Mouse (Mus musculus): ENCODE data around the gene Zfp748. TPM values are rescaled to one million over a fixed set of nuclear protein-coding genes. Genes with fewer than 3 reads are reported as not detected.

The Zfp748 gene
- polyA plus RNA-seq, 1 experiment from 2014 or later, result 17.7 TPM

Other genes starting within 250 kb of the Zfp748 start
- gene Zfp457, start 247.3 kb downstream of the Zfp748 start, polyA plus RNA-seq (2016; fragmentation: Nextera tagmentation; extraction: Ambion mirVana), result 0.41 and 0.71 TPM in 2 replicates
- 1.5 and 1.9 TPM in 2 replicates for gene Zfp595, start 221.3 kb downstream of the Zfp748 start, polyA plus RNA-seq (2016; fragmentation: Nextera tagmentation; extraction: Ambion mirVana)
- 0.84 TPM in 1 of 2 replicates, not detected in the other for gene Gm28044, start 193.3 kb downstream of the Zfp748 start, polyA plus RNA-seq (2016; fragmentation: Nextera tagmentation; extraction: Ambion mirVana)
- 0.94 and 0.98 TPM in 2 replicates for gene Zfp953, start 193.2 kb downstream of the Zfp748 start, polyA plus RNA-seq (2016; fragmentation: Nextera tagmentation; extraction: Ambion mirVana)
- gene Gm28041, start 178.1 kb downstream of the Zfp748 start, polyA plus RNA-seq (2016; fragmentation: Nextera tagmentation; extraction: Ambion mirVana), result 0.29 TPM in 1 of 2 replicates, not detected in the other
- gene Zfp456, start 178.0 kb downstream of the Zfp748 start, polyA plus RNA-seq (2016; fragmentation: Nextera tagmentation; extraction: Ambion mirVana), result 0.83 and 1.2 TPM in 2 replicates
- gene Zfp429, start 154.0 kb downstream of the Zfp748 start, polyA plus RNA-seq (2016; fragmentation: Nextera tagmentation; extraction: Ambion mirVana), result 2.9 and 4.3 TPM in 2 replicates
- gene Zfp459, start 132.4 kb downstream of the Zfp748 start, polyA plus RNA-seq (2016; fragmentation: Nextera tagmentation; extraction: Ambion mirVana), result 0.42 and 0.46 TPM in 2 replicates
- gene Zfp874a, start 102.2 kb downstream of the Zfp748 start, polyA plus RNA-seq (2016; fragmentation: Nextera tagmentation; extraction: Ambion mirVana), result 6.0 and 6.8 TPM in 2 replicates
- gene Zfp874b, start 69.6 kb downstream of the Zfp748 start, polyA plus RNA-seq (2016; fragmentation: Nextera tagmentation; extraction: Ambion mirVana), result 2.0 and 2.7 TPM in 2 replicates
- 16.7 and 16.8 TPM in 2 replicates for gene Zfp58, start 53.3 kb downstream of the Zfp748 start, polyA plus RNA-seq (2016; fragmentation: Nextera tagmentation; extraction: Ambion mirVana)
- gene Gm26965, start 27.7 kb downstream of the Zfp748 start, polyA plus RNA-seq (2016; fragmentation: Nextera tagmentation; extraction: Ambion mirVana), result 0.22 and 0.46 TPM in 2 replicates
- 32.7 and 36.7 TPM in 2 replicates for gene Zfp87, start 27.7 kb downstream of the Zfp748 start, polyA plus RNA-seq (2016; fragmentation: Nextera tagmentation; extraction: Ambion mirVana)
- gene Zfp729b, start 55.9 kb upstream of the Zfp748 start, polyA plus RNA-seq (2016; fragmentation: Nextera tagmentation; extraction: Ambion mirVana), result 3.4 and 4.1 TPM in 2 replicates
- 0.29 TPM in 1 of 2 replicates, not detected in the other for gene Gm49345, start 83.9 kb upstream of the Zfp748 start, polyA plus RNA-seq (2016; fragmentation: Nextera tagmentation; extraction: Ambion mirVana)
- 3.0 and 4.7 TPM in 2 replicates for gene Zfp729a, start 84.0 kb upstream of the Zfp748 start, polyA plus RNA-seq (2016; fragmentation: Nextera tagmentation; extraction: Ambion mirVana)
- 16.7 and 17.4 TPM in 2 replicates for gene Zfp738, start 133.2 kb upstream of the Zfp748 start, polyA plus RNA-seq (2016; fragmentation: Nextera tagmentation; extraction: Ambion mirVana)
- gene Zfp65, start 175.3 kb upstream of the Zfp748 start, polyA plus RNA-seq (2016; fragmentation: Nextera tagmentation; extraction: Ambion mirVana), result 8.0 and 11.2 TPM in 2 replicates
- gene Zfp85, start 201.4 kb upstream of the Zfp748 start, polyA plus RNA-seq (2016; fragmentation: Nextera tagmentation; extraction: Ambion mirVana), result 7.0 and 7.3 TPM in 2 replicates
- gene Zfp493, start 225.9 kb upstream of the Zfp748 start, polyA plus RNA-seq (2016; fragmentation: Nextera tagmentation; extraction: Ambion mirVana), result 2.7 and 3.8 TPM in 2 replicates

Measured in midbrain, embryonic 12.5 days (tissue).